Mouse (Mus musculus) common myeloid progenitor, adult 5-6 weeks (primary cell): ENCODE measurements around the gene Zpbp2. TPM values are rescaled to one million over a fixed set of nuclear protein-coding genes. Genes with fewer than 3 reads are reported as not detected.
A peak's percentile ranks its signal among the peaks of the same experiment; 100 is the strongest.

Experiments
- ATAC-seq: replicated peaks from 2 replicates; pipeline ENCODE4 v1.8.0; 2016; ENCODE audit warnings: low read depth, mild to moderate bottlenecking, moderate TSS enrichment, inconsistent platforms; ENCODE audit not compliant: poor library complexity, severe bottlenecking
- total RNA-seq: library from RNA; stranded (forward); fragments of 200-1000, 187-1606 nt; gene quantifications from 2 replicates; pipeline ENCODE4 v1.2.3, GENCODE M21; 2017

The Zpbp2 gene
- 0.59 and 2.8 TPM in 2 replicates for total RNA-seq

DNA sequence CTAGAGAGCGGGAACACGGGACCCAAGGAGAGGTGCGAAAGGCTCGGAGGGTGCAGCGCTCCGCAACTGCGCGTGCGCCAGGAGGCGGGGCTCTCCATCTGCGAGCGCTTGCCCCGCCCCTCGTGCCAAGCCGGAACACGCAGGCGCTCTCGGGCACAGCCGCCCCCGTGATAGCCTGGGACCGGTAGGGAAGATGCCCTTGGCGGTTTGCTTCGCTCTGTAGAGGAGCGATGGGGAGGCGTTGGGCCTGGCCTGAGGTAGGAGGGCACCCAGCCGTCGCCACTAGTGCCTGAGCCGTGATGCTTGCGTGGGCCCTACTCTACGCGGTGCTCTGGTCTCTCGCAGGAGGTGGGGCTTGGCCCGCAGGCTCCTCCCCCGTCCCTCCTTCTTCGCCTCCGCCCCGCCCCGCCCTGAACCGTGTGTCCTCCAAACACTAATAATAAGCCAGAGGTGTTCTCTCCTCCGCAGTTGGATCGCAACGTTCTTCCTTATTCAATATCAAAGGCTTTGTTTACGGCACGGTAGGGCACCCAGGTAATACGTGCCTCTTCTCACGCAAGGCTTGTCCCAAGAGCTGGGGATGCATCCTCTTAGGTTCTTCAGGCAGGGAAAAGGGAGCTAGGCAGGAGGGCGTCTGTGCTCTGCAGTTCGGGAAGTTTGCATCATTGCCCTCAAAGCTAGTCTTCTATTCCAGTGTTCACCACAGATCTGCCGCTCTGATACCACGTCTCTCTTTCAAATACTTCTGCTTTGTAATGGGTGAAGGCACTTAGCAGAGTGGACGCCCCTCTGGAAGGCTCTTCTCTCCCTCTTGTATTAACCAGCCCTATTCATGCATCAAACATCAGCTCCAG lies at the start of gene Zpbp2:
Zpbp2 (plus strand) TSS at position 123 of the 854 bp plus-strand sequence.
- peak; percentile 88 for ATAC-seq

- no peak for ATAC-seq
Measured at GRCm38 (mm10) chr11:98504926-98505325, 46.0 kb upstream of the Zpbp2 start.

DNA sequence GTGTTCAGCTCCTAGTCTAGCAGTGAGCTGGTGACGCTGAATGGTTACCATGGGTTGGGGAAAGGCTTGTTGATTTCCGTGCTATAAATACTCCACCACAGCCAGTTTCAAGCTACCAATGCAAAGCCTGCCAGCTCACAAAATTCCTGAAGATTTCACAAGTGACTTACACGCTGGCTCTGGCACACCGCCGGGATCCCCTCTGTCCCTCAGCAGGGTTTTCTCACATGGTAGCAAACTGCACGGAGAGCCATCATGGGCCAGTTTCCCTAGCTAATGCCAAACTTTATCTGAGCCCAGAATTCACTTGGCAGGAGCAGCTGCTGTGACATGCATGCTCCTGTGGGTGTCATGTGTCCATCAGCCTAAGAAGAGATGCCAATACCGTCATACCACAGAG lies 41.5 kb upstream of the Zpbp2 start:
- no peak for ATAC-seq

DNA sequence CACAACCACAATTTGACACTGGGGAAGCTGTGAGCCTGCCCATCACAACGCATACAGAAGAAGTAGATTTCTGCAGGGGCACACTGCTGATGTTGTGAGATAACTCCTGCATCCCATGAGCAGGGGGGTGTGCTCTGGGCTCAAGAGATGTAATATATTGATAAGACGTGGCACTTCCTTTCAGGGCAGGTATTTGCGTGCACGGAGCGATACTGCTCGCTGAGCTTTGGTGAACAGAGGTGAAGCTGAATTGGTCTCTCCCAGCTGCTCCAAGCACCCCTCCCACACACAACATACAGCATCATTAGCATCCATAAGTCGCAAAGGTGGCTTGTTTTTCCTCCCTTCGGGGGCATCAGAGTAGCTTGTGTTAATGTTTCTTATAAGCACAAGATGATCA lies 40.8 kb upstream of the Zpbp2 start:
- no peak for ATAC-seq

DNA sequence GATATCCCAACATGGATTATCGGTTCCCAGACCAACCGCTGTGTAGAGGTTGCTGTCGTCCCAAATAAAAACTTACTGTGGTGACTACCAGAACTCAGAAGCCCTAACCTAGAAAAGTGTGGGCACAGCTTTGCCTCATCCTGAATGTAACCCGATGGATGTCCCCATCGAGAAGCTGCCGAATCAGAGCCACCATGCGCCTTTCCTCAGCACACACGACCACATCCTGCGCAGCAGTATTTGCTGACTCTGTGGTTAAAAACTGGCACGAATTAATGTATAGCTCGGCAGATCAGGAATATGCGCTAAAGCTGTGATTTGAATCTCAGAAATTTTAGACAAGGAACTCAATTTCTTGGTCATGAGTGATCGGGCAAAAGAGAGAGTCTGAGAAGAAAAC lies 38.0 kb upstream of the Zpbp2 start:
- no peak for ATAC-seq

GRCm38 (mm10) chr11:98513356-98513936 lies 37.5 kb upstream of the Zpbp2 start:
- no peak for ATAC-seq

- ATAC-seq = no peak
Measured at GRCm38 (mm10) chr11:98520468-98520867, 30.4 kb upstream of the Zpbp2 start.

- ATAC-seq = no peak
Measured at GRCm38 (mm10) chr11:98525140-98525539, 25.8 kb upstream of the Zpbp2 start.

GRCm38 (mm10) chr11:98526824-98527461 lies 24.0 kb upstream of the Zpbp2 start:
- no peak for ATAC-seq

GRCm38 (mm10) chr11:98537480-98538034 lies 13.3 kb upstream of the Zpbp2 start:
- no peak for ATAC-seq

- ATAC-seq = no peak
Measured at GRCm38 (mm10) chr11:98540319-98540718, 10.6 kb upstream of the Zpbp2 start.

DNA sequence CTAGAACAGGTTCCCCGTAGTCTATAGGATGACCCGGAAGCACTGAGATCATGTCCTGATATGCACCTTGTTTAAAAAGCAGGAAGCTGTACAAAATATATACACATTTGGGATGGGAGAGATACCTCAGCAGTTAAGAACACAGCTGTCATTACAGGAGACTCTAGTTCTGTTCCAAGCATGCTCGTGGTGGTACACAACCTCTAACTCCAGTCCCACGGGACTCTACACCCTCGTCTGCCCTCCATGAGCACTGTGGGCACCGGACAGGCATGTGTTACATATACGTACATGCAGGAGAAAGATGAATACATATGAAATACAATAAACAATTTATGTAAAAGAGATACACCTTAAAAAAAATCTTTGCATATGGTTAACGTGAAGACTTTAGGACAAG lies 8.3 kb upstream of the Zpbp2 start:
- no peak for ATAC-seq

GRCm38 (mm10) chr11:98543414-98543813 lies 7.5 kb upstream of the Zpbp2 start:
- no peak for ATAC-seq

GRCm38 (mm10) chr11:98544890-98545677 lies 5.8 kb upstream of the Zpbp2 start:
- ATAC-seq = no peak

DNA sequence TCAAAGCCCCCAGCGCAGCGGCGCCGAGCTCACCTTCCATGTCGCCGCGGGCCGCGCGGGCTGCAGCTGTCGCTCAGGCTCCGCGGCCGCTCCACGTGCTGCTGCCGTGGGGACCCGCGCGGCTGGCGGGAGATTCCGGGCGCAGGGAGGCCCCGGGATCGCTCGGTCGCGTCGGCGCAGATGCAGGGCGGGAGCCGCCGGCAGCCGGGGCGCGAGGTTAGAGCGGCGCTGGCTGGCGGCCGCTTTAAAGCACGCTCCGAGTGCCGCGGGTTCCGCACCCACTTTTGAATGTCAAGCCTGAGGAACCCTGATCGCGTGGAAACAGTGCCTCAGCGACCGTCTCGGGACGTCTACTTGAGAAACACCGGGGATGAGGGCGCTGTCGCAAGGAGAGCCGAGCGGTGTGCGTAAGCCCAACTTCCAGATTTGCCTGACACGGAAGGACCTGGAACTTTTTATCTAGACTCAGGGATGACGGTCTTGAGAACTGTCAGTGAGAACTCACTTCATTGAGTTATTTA lies 5.1 kb upstream of the Zpbp2 start, which contains the start of gene Ikzf3:
Ikzf3 (minus strand) TSS at position 321 of the 521 bp plus-strand sequence.
- 0 out of 2 replicates have a peak, but pooled peaks have one; percentile 20 for ATAC-seq

- no peak for ATAC-seq
Measured at GRCm38 (mm10) chr11:98546529-98547307, 4.2 kb upstream of the Zpbp2 start.

DNA sequence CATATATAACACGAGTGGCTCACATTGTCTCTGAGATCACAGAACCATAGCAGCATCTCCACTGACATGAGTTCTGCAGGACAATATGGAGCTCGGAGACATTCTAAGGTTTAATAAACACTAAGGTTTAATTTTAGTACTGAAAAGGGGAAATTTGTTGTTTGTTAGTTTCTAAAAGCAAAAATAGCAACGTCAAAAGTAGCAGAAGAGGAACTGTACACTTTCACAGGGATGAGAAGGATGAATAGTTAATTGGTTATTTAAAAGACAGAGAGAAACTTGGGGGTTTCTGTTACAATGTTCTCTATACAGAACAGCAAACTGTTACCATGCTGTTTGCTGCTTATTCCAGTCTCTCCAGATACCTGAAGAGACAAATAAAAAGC lies 3.6 kb upstream of the Zpbp2 start:
- no peak for ATAC-seq

GRCm38 (mm10) chr11:98549363-98549762 lies 1.5 kb upstream of the Zpbp2 start:
- no peak for ATAC-seq
